Mouse (Mus musculus): ENCODE results near the gene Cped1. TPM values are rescaled to one million over a fixed set of nuclear protein-coding genes. Genes with fewer than 3 reads are reported as not detected.
A peak's percentile ranks its signal among the peaks of the same experiment; 100 is the strongest.
"Not testable (repeated sequence)": the region's sequence is repeated elsewhere in the genome, so short reads cannot be mapped to it uniquely, and the experiment has no call there.

Cped1 gene
- total RNA-seq, 4 experiments from 2014 or later: 3.9 to 5.7 (median 4.8) TPM

DNA sequence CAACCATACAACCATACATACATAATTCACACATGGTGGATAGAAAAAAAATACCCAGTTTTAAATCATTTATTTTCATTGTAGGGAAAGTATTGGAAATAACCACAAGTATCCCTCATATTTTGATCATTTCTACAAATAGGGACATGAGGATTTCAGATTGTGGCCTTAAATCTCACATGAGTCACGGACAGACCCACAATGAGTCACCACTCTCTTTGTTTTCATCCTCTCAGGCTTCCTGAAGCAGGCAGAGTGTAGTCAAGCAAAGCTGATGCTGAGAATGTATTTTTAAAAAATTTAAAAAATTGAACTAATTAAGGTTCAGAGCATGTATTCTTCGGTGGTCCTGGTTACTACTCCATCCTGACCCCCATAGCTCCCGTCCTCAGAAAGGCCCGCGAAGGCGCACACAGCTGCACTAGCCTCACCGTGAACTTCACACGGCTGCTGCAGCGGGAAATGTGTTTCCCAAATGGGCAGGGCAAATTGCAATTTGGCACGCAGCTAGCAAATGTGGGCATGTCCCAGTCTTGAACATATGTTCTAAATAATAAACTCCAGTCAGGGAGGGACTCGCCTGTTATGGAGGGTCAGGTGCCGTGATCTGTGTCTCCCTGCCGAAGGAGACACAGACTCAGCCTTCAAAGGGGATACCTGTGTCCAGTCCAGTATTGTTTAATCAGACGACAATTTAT lies 230.7 kb downstream of the Cped1 start:
- no peak for DNase-seq (ENCODE audit: low spot score in 2 of 2)

DNA sequence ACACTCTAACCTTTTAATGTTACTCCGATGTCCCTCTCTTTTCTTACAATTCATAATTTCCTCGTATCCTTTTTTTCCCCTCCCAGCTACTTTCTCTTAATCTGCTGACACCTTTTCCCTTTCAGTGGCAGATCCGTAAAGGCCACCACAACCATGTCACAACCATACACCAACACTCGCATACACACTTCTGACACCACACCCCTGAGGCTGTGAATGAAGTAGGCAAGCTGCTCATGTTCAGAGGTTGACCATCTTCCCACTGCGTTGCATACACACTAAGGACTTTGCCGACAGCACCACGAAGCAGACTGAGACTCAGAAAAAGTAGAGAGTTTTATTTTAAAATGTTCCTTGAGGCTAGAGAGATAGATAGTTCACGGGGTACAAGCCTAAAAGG lies 235.4 kb downstream of the Cped1 start:
- no peak for DNase-seq (ENCODE audit: low spot score in 2 of 2)

DNA sequence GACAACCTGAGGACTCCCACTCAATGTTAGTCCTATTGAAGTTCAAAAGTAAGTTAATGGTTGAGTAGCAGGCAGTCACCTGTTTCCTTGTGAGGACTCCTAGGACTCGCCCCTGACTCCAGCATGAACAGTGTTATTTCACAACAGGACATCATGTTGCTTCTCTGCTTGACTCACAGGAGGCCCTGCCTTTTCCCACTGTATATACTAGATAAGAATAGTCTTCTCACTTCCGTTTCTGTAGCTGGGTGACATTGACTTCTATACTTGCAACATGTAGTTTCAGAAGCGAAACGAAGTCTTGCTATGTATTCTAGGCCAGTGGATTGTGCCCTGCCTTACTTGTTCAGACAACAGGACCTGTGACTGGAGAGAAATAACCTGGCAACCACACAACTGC lies 236.4 kb downstream of the Cped1 start:
- DNase-seq (ENCODE audit: low spot score in 2 of 2): no peak

DNA sequence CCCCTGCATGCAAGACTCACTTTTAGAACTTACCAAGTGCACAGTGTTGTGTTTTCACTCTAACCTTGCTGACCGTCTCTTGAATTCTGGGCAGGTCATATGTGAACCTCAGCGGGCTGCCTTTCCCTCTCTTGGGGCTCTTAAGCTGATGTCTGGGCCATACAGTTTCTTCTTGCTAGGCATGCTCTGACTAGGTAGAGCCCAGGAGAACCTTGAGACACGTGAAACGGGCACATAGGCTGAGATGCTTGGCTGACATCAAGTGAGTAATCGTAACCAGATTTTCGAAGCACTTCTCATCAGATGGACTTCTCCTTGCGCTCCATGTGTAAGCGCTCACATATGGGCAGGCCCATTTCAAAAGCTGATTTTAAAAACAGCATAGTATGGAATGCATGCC lies 237.2 kb downstream of the Cped1 start:
- DNase-seq (ENCODE audit: low spot score in 2 of 2): no peak

DNA sequence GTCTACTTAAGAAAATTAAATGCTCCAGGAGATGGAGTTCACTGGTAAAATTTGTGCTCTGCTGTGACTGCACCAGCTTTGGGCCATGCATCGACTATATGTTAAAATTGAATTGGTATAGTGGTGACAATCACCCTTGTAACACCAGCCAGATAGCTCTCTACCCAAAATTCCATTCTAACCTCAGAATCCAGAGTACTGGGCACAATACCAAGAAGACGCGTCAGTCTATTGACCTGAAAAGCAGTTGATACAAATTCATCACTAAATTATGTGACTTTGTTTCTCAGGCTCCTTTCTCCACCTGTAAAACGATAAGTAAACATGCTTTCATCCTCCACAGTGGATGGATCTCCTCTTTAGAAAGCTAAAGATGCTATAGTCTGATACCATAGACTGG lies 238.6 kb downstream of the Cped1 start:
- DNase-seq (ENCODE audit: low spot score in 2 of 2): no peak

DNA sequence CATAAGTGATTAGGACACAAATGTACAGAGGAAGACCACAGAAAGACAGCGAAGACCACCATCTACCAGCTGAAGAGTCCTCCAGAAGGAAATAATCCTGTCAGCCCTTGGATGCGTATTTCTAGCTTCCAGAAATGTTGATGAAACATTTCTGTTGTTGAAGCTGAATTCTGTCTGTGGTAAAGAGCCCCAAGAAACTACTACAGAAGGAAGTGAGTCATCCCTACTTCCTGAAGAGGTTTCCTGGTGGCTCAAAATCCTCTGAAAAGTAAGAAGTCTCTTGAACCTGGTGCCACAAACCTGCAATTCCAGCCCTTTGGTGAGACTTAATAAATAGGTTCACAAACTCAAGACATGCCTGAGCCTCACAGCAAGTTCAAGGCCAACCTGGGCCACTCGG lies 245.5 kb downstream of the Cped1 start:
- no peak for DNase-seq (ENCODE audit: low spot score in 2 of 2)

DNA sequence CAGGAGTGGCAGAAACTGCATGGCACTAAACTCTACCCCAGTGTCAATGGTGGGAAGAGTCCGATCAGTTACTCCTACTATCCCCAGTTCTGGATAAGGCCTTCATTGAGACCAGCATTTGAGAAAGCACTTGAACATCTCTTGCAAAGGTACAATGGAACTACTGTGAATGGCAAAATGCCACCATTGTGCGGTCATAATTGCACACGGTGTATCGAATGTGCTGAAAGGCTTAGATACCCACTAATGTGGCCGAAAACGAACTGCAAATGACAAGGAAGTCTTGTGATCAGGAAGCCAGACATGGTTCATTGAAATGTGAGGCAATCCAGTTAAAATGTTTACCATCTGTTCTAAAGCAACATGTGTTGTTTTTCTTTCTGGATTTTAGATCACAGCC lies 247.8 kb downstream of the Cped1 start:
- no peak for DNase-seq (ENCODE audit: low spot score in 2 of 2)

DNA sequence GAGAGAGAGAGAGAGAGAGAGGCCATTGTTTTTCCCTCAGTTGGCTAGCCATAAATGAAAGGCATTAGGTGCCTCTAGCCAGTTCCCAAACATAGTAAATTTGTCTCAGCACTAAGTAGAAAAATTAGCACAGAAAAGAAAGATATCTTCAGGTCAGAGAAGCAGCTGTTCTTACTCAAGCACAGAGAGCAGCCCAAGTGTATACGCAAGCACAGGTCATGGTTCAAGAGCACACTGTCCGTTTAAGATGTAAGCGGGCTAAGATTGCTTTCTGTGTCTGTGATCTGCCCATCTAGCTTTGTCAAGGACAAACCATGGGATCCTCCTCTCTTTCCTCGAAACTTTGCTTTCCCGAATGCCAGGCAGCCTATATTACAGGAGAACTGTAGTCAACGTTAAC lies 249.4 kb downstream of the Cped1 start:
- DNase-seq (ENCODE audit: low spot score in 2 of 2): no peak

DNA sequence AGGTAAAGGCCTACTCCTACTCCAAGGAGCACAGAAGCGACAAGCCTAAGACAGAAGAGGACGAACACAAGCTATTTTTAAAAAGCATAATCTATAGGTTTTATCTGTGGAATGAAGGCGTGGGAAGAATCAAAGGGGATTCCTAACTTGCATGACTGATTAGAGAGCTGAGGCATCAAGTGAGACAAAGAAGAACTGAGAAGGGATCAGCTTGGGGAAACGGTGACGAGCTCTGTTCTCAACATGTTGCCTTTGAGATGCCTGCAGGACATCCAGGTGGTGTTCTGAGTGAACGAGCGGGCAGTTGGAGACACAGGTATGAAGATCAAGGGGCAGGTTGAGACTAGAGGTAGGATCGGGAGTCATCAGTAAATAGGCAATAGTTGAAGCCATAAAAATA lies 257.6 kb downstream of the Cped1 start:
- no peak for DNase-seq (ENCODE audit: low spot score in 2 of 2)

DNA sequence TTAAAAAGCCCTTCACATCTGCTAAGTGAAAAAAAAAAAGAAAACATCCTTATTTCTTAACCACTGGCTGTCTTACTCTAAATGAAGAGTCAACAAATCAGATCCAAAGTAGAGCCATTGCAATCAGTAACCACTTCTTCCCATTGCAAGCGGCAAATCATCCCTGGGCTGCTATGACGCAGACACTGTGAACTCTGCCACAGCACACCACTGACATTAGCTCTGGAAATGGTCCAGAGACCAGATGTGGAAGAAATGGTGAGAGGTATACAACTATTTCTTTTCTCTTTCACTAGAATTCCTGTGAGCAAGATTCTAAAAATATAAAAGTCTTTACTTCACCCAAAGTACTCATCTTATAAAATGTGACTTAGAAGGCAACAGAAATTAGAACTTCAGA lies 261.0 kb downstream of the Cped1 start:
- DNase-seq (ENCODE audit: low spot score in 2 of 2): no peak

DNA sequence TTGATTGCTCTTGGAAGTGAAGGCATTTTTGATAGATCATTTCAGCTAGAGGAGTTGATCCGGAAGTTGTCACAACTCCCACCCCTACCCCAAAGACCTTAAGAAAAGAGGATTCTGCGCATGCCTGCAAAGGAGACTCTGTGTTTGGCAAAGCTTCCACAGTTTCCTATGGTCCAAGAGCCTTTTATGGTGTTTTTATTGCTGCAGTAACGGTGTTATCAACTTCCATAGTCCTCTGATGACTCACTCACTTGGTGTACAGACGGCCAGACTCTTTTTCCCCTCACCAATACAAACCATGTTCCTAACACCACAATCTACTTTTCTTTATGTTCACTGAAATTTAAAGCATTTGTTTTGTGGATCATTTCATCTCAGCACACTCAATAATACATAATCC lies 273.1 kb downstream of the Cped1 start:
- no peak for DNase-seq (ENCODE audit: low spot score in 2 of 2)

DNA sequence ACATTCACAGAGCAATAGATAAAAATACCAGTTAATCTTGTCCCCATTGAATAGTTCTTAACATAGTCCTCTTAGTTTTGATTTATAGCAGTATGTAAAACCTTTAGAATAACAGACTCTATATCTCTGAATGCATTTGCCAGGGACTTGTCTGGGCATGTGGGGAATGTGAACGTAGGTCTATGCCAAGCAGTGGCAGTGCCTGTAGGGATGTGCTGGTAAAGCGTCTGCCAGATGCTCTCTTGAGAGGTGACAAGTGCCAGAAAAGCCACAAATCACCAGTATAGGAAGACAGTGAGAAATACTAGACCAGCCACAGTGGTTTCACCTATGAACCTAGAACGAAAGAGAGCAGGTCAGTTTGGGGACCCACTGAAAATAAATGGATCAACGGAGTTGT lies 276.8 kb downstream of the Cped1 start:
- no peak for DNase-seq (ENCODE audit: low spot score in 2 of 2)

DNA sequence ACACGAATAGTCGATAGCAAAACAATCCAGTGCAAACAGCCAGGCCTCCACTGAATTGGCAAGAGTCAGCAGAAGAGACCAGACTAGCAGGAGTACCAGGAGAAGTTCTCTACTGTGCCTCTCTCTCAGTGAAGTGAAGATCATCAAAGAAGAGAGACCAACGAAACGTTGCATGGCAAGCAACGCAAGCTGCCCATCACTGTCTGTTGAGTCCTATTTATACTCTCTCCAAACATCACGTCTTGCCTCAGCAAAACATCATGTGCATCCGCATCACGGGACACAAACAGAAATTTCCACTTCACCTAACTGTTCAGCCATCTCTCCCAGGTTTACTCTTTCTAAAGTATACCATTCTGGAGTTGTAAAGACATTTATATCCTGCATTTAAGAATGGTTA lies 278.4 kb downstream of the Cped1 start:
- not testable (repeated sequence) for DNase-seq (ENCODE audit: low spot score in 2 of 2)

DNA sequence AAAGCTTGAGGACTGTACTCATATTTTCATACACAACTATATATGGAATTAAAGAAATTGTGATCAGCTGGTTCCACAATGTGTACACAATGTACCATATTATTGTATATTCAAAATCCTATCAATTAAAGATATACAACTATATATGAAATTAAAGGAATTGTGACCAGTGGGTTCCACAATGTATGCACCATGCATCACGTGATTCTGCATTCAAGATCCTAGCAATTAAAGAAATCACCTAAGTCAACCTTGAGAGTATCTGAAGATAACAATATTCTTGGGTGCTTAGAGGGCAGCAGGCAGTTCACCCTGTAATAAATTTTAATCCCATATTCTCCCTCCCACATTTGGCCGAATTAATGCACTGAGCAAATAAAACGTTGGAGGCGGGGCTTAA lies 280.3 kb downstream of the Cped1 start:
- DNase-seq (ENCODE audit: low spot score in 2 of 2): no peak

DNA sequence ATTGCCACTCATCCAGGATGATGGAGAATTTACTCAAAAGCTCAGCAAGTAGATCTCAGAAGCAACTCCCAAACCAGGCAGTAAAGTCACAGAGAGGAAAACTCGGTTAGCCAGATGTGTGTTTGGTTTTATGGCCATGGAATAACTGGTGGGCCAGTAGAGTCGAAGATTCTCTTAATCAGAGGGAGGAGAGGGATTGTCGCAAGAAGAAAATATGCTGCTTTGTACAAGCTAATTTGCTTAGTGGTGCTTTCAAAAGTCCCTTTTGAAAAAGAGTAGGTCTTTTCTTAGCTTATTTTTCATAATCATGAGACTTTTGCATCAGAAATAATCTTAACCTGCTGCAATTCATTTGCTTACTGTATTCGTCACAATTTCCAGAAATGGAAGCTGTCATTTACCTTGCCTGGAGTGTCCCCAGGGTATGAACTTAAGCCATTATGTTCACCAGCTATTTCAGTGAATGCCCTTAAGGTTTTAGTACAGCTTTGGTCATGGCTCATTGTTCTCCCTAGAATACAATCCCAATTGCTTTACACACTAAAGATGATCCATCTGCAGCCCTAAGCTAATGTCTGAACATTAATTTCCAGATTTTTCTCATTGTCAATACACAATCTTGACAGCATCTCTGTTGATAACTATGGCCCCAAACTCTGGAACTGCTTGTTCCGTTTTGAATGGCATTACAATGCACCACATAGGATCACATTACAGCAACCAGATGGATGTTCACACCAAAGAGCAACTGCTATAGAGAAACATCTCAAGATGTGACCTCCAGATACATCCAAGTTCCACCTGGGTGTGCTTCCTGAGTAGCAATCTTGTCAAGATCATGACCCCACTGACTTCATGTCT lies 282.3 kb downstream of the Cped1 start:
- no peak for DNase-seq (ENCODE audit: low spot score in 2 of 2)

DNA sequence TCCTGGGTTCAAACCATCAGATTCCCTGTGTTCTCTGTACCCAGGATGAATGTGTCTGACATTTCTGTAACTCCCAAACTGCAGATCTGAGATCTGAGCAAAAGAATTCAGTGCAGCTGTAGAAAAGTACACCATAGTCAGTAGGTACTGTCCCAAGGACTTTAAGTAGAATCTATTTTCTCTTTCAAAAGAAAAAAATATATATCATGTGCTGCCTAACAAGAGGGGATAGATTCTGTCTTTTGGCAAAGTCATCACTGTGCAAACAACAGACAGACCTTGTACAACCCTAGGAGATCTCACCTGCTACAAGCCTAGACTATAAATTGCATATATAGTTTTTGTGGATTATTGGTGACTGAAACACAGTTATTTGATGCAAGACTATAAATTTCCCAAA lies 283.0 kb downstream of the Cped1 start:
- no peak for DNase-seq (ENCODE audit: low spot score in 2 of 2)

DNA sequence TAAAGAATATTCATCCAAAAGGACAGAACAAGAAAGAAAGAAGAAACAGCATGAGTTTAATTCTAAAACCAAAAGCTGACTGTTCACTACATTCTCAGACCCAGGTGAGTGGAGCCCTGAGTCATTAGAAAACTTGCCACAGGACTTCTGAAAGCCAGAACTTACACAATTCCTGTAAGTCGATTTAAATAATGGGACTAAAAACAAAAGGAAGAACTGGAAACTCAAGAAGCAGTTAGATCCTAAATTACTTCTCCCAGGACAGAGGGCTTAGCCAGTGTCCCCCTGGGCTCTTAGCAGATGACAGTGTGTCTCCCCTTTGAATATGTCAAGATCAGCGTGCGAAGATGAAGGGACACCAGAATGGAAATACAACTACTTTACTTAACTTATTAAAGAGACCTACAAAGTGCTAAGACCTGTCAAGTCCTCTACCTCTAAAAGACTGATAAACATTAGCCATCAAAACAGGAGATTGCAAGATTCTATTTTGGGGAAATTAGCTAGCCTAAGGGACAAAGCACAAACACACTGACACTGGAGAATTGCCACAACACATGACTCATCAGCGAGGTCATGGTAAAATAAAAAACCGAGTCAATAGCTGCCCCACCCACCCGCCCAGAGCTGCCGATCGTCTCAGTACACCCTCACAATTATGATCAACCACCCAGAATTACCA lies 284.3 kb downstream of the Cped1 start:
- DNase-seq (ENCODE audit: low spot score in 2 of 2): no peak

DNA sequence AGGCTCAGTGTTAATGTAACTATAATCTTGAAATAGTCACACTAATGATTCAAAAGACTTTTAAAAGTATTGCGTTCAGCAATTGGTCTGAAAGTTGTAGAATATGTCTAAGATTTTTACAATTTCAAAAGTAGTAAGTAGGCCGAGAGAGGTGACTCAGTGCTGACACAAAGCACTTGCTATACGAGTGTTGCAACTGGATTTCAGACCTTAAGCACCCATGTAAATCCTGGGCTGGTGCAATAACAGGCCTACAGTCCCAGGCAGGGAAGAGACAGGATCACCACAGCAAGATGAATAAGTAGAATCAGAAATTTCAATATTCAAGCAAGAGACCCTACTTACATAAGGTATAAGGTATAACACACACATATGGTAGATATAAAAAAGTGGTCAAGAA lies 292.2 kb downstream of the Cped1 start:
- DNase-seq (ENCODE audit: low spot score in 2 of 2): no peak

DNA sequence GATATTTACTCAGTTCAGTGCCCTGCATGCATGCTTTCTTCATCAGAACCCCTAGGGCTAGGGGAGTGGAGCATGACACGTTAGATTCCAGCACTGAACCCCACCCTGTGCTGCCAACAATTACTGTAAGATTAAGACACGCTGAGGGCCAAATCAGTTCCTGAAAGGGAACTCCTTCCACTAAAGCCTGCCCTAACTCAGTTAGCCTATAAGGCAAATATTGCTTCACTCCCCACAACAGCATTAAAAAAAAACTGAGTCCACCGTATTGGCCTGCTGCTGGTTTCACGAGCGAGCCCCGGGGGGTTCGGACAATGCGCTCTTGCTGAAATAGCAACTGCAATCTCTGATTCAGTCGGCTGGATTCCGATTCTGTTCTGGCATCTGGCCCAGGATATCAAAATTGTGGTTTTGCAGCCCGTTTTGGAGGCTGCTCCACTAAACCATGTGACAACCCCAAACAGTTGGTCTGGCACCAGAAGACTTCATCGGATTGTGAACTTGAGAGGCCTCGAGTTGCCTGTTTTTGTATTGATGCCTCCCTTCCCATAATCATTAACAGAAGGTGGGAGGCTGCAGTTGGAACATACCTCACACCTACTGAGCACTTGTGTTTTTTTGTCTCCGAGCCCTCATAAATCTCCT lies 294.6 kb downstream of the Cped1 start:
- peak in 1 of 2 experiments; percentile 21 for DNase-seq (ENCODE audit: low spot score in 2 of 2)

DNA sequence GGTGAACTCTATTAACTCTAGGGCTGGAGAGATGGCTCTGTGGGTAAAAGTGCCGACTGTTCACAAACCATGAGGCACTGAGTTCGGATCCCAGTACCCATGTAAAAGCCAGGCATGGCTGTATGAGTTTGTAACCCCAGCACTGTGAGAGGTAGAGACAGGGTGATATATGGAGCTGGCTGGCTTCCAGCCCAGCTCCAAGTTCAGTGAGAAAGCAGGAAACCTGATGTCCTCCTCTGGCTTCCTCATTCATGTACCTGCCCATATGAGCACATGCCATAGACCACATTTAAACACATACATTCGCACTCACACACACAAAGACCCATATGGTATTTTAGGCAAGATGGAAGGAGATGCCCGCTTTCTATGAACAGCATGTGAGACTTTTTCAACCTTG lies 296.7 kb downstream of the Cped1 start:
- DNase-seq (ENCODE audit: low spot score in 2 of 2): no peak

DNA sequence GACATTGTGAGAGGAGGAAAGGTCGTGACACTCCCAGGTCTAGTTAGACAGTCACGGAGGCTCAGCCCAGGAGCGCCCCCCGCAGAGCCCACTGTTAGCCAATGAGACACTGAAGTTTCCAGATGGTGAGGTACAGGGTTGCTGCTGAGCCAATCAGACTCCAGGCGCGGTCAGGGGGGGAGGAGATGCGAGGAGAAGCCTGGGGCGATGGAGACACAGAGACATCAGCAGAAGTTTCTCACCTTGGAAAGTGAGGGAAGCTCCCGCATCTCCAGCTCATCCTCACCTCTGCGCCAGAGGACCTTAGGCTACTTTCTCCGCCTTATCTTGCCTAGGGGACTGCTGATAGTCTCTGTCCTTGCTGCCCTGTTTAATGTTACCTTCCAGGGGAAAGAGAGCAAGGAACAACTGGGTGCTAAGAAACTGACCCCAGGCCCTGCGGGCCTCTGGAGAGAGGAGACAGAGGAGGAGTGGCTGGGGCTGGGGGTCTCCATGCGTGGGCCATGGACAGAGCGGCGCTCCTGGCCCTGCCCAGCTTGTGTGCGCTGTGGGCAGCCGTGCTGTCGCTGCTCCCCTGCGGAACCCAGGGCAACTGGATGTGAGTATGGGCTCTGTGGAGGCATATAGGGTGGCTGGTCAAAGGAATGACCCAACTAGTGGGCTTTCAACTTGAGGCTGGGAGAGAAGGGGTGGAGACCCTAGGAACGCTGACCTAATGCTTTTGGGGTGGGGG lies 302.5 kb downstream of the Cped1 start, which contains the start of gene Wnt16:
Wnt16 (plus strand) TSS at position 224 of the 733 bp plus-strand sequence.
- DNase-seq (ENCODE audit: low spot score in 2 of 2): peak in 1 of 2 experiments; percentile 18

Measured in left cerebral cortex, adult 8-10 months (tissue).